Mouse (Mus musculus) midbrain, embryonic 12.5 days (tissue): ENCODE measurements around the gene Clns1a. TPM values are rescaled to one million over a fixed set of nuclear protein-coding genes. Genes with fewer than 3 reads are reported as not detected.

Experiments
- ATAC-seq: fragments of 200-750 bp; cut with Nextera tagmentation; 2 replicates; pipeline ENCODE4 v1.8.0; 2017; ENCODE audit warnings: low read depth, moderate TSS enrichment, moderate library complexity; ENCODE audit not compliant: low FRiP score
- H3K27ac ChIP-seq: fragments of 300-500 bp; sonication (generic); replicated peaks from 2 replicates; pipeline ENCODE4 v1.5.1; 2016; ENCODE audit warnings: mild to moderate bottlenecking
- H3K27me3 ChIP-seq: fragments of 300-500 bp; sonication (generic); 2 replicates; pipeline ENCODE4 v1.6.1; 2016; ENCODE audit warnings: mild to moderate bottlenecking
- H3K36me3 ChIP-seq: fragments of 300-500 bp; sonication (generic); 2 replicates; pipeline ENCODE4 v1.6.1; 2016
- H3K4me1 ChIP-seq: fragments of 300-500 bp; sonication (generic); 2 replicates; pipeline ENCODE4 v1.6.1; 2016
- H3K4me2 ChIP-seq: fragments of 300-500 bp; sonication (generic); replicated peaks from 2 replicates; pipeline ENCODE4 v1.6.1; 2016; ENCODE audit warnings: mild to moderate bottlenecking, moderate library complexity
- H3K4me3 ChIP-seq: fragments of 300-500 bp; sonication (generic); 2 replicates; pipeline ENCODE4 v1.5.1; 2016; ENCODE audit warnings: mild to moderate bottlenecking
- H3K9ac ChIP-seq: fragments of 300-500 bp; sonication (generic); replicated peaks from 2 replicates; pipeline ENCODE4 v1.6.1; 2016; ENCODE audit warnings: mild to moderate bottlenecking, moderate library complexity
- H3K9me3 ChIP-seq: fragments of 300-500 bp; sonication (generic); 2 replicates; pipeline ENCODE4 v1.6.1; 2016; ENCODE audit warnings: mild to moderate bottlenecking
- WGBS: fragments of 180-500 bp; shearing (Covaris S2); methylation state at CpG from one replicate; pipeline ENCODE4 v1.1.7; 2016; 5-methylcytosine and 5-hydroxymethylcytosine counted together
- polyA plus RNA-seq: library from polyadenylated mRNA; unstranded; fragments of >200 nt; fragmentation: Nextera tagmentation; extraction: Ambion mirVana; gene quantifications from 2 replicates; pipeline ENCODE4 v1.2.1, GENCODE M21; 2016

Clns1a gene
- polyA plus RNA-seq, 1 experiment from 2014 or later: 202 TPM

DNA sequence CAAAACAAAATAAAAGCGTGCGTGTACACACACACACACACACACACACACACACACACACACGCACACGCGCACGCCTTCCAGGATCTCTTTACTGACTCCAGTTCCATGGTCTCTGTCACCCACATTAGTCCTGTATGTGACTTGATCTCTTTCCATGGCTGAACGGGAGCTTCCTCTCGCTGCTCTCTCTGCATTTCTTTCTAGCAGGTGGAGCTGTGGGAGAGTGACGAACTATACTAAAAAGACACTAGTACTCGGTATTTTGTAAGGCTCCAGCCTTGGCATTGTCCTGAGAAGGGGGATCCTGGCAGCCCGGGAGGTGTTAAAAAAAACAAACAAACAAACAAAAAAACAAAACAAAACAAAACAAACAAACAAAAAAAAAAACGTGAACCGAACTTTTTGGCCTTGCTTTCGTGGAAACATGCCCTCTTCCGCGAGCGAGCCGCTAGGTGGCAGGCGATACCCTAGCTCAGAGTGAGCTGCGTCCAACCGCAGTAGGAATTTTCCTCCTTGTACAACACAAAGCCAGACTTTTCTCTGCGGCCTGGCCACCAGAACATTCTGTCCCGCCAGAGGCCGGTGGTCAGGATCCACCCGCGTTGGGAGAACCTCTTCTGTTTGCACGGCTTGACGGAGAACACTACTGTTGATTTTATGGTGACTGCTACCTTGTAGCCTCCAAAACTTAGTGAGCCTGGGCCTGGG is 51.5 kb downstream of the Clns1a start:
- WGBS: 27% methylated on average over 28 of the region's 28 CpGs
- no peak overlapping the region for H3K27ac ChIP-seq

GRCm38 (mm10) chr7:97748527-97749206 is 52.2 kb downstream of the Clns1a start:
- Histone ChIP-seq H3K4me2 (peak overlapping the region; percentile 32), H3K27ac (no peak overlapping the region), H3K4me3 (no peak overlapping the region), H3K27me3 (no peaks in the 10 kb centered on the region; the same call in 1 of the 2 replicates), H3K9ac (no peak overlapping the region), H3K4me1 (peaks cover 14% of the 10 kb centered on the region), H3K36me3 (no peaks in the 10 kb centered on the region), H3K9me3 (no peaks in the 10 kb centered on the region)
- WGBS: 52% methylated on average over 10 of the region's 10 CpGs
- peak; percentile 31 for ATAC-seq

More for the DNA sequence above, 51.5 kb downstream of the Clns1a start:
- Histone ChIP-seq H3K27me3 (no peaks in the 10 kb centered on the region; the same call in 1 of the 2 replicates), H3K9ac (no peak overlapping the region), H3K36me3 (no peaks in the 10 kb centered on the region), H3K4me1 (peaks cover 14% of the 10 kb centered on the region), H3K4me3 (no peak overlapping the region), H3K9me3 (no peaks in the 10 kb centered on the region), H3K4me2 (0 out of 2 replicates have a peak overlapping the region, but pooled peaks have one; percentile 21)
- ATAC-seq: peak; percentile 73; the same call in 1 of the 2 replicates

- peak overlapping the region; percentile 32 for H3K4me2 ChIP-seq
- peaks cover 14% of the 10 kb centered on the region for H3K4me1 ChIP-seq
- 26% methylated on average over 19 of the region's 19 CpGs for WGBS
- H3K4me3 ChIP-seq: no peak overlapping the region
- H3K27ac ChIP-seq: no peak overlapping the region; the same call in 1 of the 2 replicates
- ATAC-seq: 0 out of 2 replicates have a peak, but pooled peaks have one; percentile 39
- no peak overlapping the region for H3K9ac ChIP-seq
- no peaks in the 10 kb centered on the region for H3K9me3 ChIP-seq
- H3K27me3 ChIP-seq: no peaks in the 10 kb centered on the region
- H3K36me3 ChIP-seq: no peaks in the 10 kb centered on the region
Measured at GRCm38 (mm10) chr7:97749207-97750190, 53.1 kb downstream of the Clns1a start.

DNA sequence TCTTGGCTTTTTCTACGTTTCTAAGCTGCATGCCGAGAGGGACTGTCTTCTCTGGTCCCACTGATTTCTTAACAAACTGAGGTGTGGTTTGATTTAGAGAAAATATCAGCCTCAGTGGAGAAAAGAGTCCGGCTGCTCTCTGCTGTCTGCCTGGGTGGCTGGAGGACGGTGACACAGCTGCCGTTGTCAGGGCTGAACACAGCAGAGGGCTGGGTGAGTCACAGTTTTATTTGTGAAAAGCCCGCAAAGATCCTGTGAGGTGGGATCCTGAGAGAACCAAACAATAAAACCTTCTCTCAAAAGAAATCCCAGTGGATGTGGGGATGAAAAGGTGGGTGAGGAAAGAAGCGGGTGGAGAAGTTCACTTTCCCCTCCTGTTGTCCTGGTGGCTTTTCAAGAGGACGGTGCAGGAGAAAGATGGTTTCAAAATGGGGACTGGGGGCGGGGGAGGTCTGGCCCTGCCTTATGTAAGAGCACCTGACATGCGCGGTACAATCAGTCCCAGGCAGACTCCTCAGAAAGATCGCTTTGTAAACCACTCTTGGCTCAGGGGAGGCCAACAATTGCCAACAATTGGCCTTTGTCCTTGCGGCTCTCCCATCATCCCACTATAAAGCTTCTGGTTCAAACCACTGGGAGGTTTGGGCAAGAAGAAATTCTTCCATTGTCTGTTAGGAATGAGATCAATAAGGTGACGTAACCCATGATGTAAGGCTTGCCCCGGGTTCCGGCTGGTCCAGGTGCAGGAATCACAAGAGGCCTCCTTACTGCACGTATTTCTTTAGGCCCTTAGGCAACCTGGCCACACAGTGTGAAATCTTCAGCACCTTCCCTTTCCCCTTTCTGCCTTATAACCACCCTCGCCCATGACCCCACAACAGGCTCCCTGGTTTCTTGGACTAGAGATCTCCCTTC is 60.8 kb downstream of the Clns1a start:
- WGBS: 34% methylated on average over 18 of the region's 18 CpGs
- no peak overlapping the region; the same call in 1 of the 2 replicates for H3K4me3 ChIP-seq

DNA sequence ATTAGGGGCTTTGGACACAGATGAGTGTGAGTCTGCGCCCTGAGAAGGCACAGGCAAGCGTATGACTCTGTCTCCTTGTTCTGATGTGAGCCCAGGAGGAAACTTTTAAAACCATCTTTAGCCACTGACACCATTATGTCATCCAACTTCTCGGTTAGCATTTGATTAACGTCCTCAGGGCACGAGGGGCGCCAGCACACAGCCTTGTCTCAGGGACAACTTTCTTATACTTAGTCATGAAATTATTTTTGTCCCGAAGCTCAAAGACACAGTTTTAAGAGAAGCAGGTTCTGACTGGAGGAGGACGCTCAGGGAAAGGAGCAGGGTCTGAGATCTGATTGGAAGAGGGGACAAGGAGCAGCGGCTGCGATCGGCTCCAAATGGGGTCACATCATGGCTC is 68.2 kb downstream of the Clns1a start:
- WGBS: 89% methylated on average over 11 of the region's 11 CpGs
- Histone ChIP-seq H3K27ac (no peak overlapping the region), H3K9ac (no peak overlapping the region), H3K4me2 (no peak overlapping the region), H3K4me1 (no peaks in the 10 kb centered on the region), H3K27me3 (no peaks in the 10 kb centered on the region), H3K9me3 (no peaks in the 10 kb centered on the region), H3K4me3 (no peak overlapping the region), H3K36me3 (no peaks in the 10 kb centered on the region)
- no peak for ATAC-seq

More for the DNA sequence above, 60.8 kb downstream of the Clns1a start:
- Histone ChIP-seq H3K9ac (peak overlapping the region; percentile 29; the same call in 1 of the 2 replicates), H3K36me3 (no peaks in the 10 kb centered on the region), H3K9me3 (no peaks in the 10 kb centered on the region), H3K4me2 (peak overlapping the region; percentile 32), H3K27ac (peak overlapping the region; percentile 67), H3K27me3 (no peaks in the 10 kb centered on the region), H3K4me1 (peaks cover 11% of the 10 kb centered on the region; the same call in 1 of the 2 replicates)
- ATAC-seq: peak; percentile 82

DNA sequence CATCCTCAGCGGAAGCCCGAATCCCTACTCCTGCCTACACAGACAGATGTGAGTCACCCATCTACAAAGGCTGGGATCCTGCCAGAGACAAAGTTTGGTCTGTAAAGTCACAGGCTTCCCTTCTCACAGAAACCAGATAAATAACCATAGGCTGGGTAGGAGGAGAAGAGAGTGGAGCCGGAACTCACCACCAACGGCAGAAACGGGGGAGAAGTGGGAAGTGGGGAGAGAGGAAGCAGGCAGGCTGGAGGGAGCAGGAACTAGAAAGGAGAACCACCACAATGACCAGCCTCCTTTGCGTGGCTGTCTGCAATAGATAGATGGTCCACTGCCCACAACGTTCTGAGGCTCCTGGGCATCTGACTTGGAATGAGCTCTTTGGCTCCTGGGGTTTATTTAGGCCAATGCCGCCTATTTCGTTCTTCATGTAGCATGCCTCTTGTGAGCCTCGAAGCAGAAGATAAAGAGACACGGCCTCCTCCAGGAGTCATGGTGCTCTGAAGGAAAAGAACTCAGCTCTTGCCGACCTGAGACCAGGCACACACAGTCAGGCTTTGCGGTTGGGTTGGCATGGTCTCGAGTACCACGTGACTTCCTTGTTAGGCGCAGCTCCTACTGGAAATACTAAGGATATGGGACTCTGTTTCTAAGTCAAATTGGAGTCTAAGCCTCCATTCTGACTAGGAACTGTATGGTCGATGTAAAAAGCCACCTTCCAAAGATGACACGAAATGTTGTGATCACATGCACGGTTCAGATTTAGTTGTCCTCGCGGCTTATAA is 68.9 kb downstream of the Clns1a start:
- no peak for ATAC-seq
- no peak overlapping the region for H3K4me3 ChIP-seq
- H3K27me3 ChIP-seq: no peaks in the 10 kb centered on the region
- H3K4me2 ChIP-seq: no peak overlapping the region
- no peak overlapping the region for H3K27ac ChIP-seq
- no peak overlapping the region for H3K9ac ChIP-seq
- no peaks in the 10 kb centered on the region for H3K9me3 ChIP-seq
- no peaks in the 10 kb centered on the region for H3K36me3 ChIP-seq
- 94% methylated on average over 21 of the region's 21 CpGs for WGBS
- H3K4me1 ChIP-seq: no peaks in the 10 kb centered on the region

DNA sequence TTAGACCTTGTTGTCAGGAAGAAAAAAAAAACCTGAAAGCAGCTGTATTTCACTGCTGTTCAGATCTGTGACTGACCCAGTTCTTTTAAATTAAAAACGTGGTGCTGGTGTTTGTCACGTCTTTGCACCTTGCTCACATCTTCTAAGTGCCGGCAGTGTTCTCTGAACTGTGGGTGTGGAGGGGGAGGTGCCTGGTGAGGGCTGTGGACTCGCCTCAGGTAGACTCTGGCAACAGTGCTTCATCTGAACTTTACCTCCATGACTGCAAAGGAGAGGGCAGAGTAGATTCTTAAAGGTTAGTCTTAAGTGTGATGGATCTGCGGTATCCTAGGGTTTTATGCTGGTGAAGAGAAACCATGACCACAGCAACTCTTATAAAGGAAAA is 69.5 kb downstream of the Clns1a start:
- Histone ChIP-seq H3K27ac (no peak overlapping the region), H3K9ac (no peak overlapping the region), H3K9me3 (no peaks in the 10 kb centered on the region), H3K4me1 (no peaks in the 10 kb centered on the region), H3K4me2 (no peak overlapping the region), H3K27me3 (no peaks in the 10 kb centered on the region), H3K4me3 (no peak overlapping the region), H3K36me3 (no peaks in the 10 kb centered on the region)
- no peak for ATAC-seq
- 86% methylated on average over 5 of the region's 5 CpGs for WGBS

GRCm38 (mm10) chr7:97766406-97767166 is 70.2 kb downstream of the Clns1a start:
- WGBS: 84% methylated on average over 9 of the region's 9 CpGs
- no peak overlapping the region for H3K27ac ChIP-seq
- no peaks in the 10 kb centered on the region for H3K27me3 ChIP-seq
- no peaks in the 10 kb centered on the region for H3K9me3 ChIP-seq
- no peak overlapping the region for H3K4me2 ChIP-seq
- H3K4me1 ChIP-seq: no peaks in the 10 kb centered on the region
- no peak overlapping the region for H3K4me3 ChIP-seq
- H3K36me3 ChIP-seq: no peaks in the 10 kb centered on the region
- ATAC-seq: no peak
- H3K9ac ChIP-seq: no peak overlapping the region

DNA sequence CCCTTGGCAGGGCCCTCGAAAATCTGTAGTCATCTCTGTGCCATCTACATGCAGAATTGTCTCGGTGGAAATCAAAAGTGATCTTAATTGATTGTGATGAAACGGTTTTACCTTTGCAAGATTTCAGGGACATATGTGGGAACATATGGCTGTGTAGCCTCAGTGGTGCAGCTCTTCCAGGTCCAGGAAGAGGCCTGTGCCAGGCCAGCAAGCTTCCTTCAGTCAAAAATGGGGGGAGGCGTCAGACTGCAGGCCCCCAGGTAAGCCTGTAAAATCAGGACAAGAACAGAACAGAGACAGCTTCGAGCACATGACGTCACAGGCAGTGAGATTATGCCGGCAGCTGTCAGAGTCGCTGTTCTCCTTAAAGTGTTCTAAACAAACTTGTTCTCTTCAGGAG is 71.4 kb downstream of the Clns1a start:
- Histone ChIP-seq H3K4me1 (no peaks in the 10 kb centered on the region), H3K4me2 (no peak overlapping the region), H3K9ac (no peak overlapping the region), H3K27ac (no peak overlapping the region), H3K27me3 (no peaks in the 10 kb centered on the region), H3K9me3 (no peaks in the 10 kb centered on the region), H3K36me3 (no peaks in the 10 kb centered on the region), H3K4me3 (no peak overlapping the region)
- ATAC-seq: no peak
- 86% methylated on average over 8 of the region's 8 CpGs for WGBS

DNA sequence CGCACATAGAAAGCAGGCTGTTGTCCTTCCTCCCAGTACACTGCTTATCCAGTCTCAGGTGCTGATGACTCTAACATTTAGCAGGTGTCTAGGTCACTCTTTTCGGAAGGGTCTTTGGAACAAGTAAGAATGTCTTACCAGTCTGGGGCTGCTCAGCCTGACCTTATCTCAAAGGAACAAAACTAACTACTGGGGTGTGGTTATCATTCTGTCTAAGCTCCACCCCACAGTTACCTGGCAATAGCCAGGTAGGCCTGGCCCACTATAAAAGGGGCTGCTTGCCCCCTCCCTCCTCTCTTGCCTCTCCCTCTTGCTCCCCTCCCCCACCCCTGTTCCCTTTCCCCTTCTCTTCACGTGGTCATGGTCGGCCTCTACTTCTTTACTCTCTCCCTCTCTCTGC is 72.6 kb downstream of the Clns1a start:
- Histone ChIP-seq H3K4me3 (no peak overlapping the region), H3K27ac (no peak overlapping the region), H3K36me3 (no peaks in the 10 kb centered on the region), H3K9me3 (no peaks in the 10 kb centered on the region), H3K4me1 (no peaks in the 10 kb centered on the region), H3K4me2 (no peak overlapping the region), H3K9ac (no peak overlapping the region), H3K27me3 (no peaks in the 10 kb centered on the region)
- no peak for ATAC-seq
- WGBS: 81% methylated on average over 4 of the region's 4 CpGs
